Mouse (Mus musculus): ENCODE measurements around the gene Zbtb24. TPM values are rescaled to one million over a fixed set of nuclear protein-coding genes. Genes with fewer than 3 reads are reported as not detected.

Zbtb24 gene
- 42.4 to 46.8 TPM (median 44.6 TPM) in 4 replicates for total RNA-seq (2023; ENCODE audit: inconsistent age)

DNA sequence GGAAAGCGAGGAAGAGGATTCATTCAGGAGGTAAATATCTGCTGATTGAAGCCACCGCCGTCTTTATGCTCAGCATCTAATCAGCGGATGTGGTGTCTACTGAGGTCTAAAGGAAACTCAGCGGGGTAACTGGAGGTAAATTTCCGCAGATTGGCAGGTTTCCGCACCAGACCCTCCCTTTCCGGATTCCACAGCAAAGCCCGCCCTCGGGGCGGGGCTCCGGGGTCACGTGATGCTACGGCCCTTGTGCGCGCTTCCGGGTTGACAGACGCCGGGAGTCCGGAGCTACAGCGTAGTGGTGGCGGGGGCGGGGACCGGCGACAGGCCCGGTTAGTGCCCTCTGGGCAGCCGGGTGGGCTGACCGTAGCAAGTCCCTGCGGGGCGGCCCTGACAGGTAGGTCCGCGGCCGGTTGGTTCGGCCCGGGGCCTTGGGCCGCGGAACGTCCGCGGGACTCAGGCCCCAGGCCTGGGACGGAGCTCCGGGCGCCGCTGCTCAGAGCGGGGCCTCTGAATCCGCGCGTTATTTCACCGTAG, at the start of gene Zbtb24:
TSS of gene Zbtb24 (plus strand) at position 247 of the 534 bp plus-strand sequence.

GRCm38 (mm10) chr10:41476171-41477017, 26.2 kb downstream of the Zbtb24 start, which contains the start of gene Mical1:
Mical1 (plus strand) TSS chr10:41476314.

GRCm38 (mm10) chr10:41489708-41490517, 39.7 kb downstream of the Zbtb24 start, which contains the start of the genes Smpd2 and Ppil6:
Smpd2 (minus strand) TSS chr10:41490369.
Ppil6 (plus strand) TSS chr10:41490439.

Other genes with a start within 250 kb of the Zbtb24 start
- 30.7 to 34.7 TPM (median 32.6 TPM) in 4 replicates for gene Fig4, start 147.1 kb upstream of the Zbtb24 start, total RNA-seq (2023; ENCODE audit: inconsistent age)
- gene Ak9, start 146.4 kb upstream of the Zbtb24 start, total RNA-seq (2023; ENCODE audit: inconsistent age), result 0.12 to 0.15 TPM in 2 of 4 replicates, not detected in the others
- gene Mical1, start 25.9 kb downstream of the Zbtb24 start, total RNA-seq (2023; ENCODE audit: inconsistent age), result 286 to 324 TPM (median 312 TPM) in 4 replicates
- gene Smpd2, start 40.0 kb downstream of the Zbtb24 start, total RNA-seq (2023; ENCODE audit: inconsistent age), result 21.1 to 28.3 TPM (median 23.3 TPM) in 4 replicates
- 0.48 to 0.90 TPM (median 0.51 TPM) in 4 replicates for gene Ppil6, start 40.1 kb downstream of the Zbtb24 start, total RNA-seq (2023; ENCODE audit: inconsistent age)
- gene Cd164, start 69.0 kb downstream of the Zbtb24 start, total RNA-seq (2023; ENCODE audit: inconsistent age), result 287 to 303 TPM (median 300 TPM) in 4 replicates